Mouse (Mus musculus) forebrain, embryonic 12.5 days (tissue): Measurements from ENCODE around the gene Smarcal1. TPM values are rescaled to one million over a fixed set of nuclear protein-coding genes. Genes with fewer than 3 reads are reported as not detected.
A peak's percentile ranks its signal among the peaks of the same experiment; 100 is the strongest.

ENCODE experiments used
- ATAC-seq: fragments of 200-750 bp; cut with Nextera tagmentation; 2 replicates; pipeline ENCODE4 v1.8.0; 2017; ENCODE audit warnings: moderate TSS enrichment; ENCODE audit not compliant: low FRiP score
- H3K27ac ChIP-seq: fragments of 300-500 bp; sonication (generic); 2 replicates; pipeline ENCODE4 v1.5.1; 2016; ENCODE audit warnings: mild to moderate bottlenecking
- H3K27me3 ChIP-seq: fragments of 300-500 bp; sonication (generic); 2 replicates; pipeline ENCODE4 v1.6.1; 2016; ENCODE audit warnings: mild to moderate bottlenecking
- H3K36me3 ChIP-seq: fragments of 300-500 bp; sonication (generic); replicated peaks from 2 replicates; pipeline ENCODE4 v1.6.1; 2016; ENCODE audit warnings: mild to moderate bottlenecking
- H3K4me1 ChIP-seq: fragments of 300-500 bp; sonication (generic); 2 replicates; pipeline ENCODE4 v1.6.1; 2016
- H3K4me2 ChIP-seq: fragments of 300-500 bp; sonication (generic); 2 replicates; pipeline ENCODE4 v1.6.1; 2016; ENCODE audit warnings: mild to moderate bottlenecking, moderate library complexity
- H3K4me3 ChIP-seq: fragments of 300-500 bp; sonication (generic); replicated peaks from 2 replicates; pipeline ENCODE4 v1.5.1; 2016; ENCODE audit warnings: mild to moderate bottlenecking
- H3K9ac ChIP-seq: fragments of 300-500 bp; sonication (generic); 2 replicates; pipeline ENCODE4 v1.6.1; 2016; ENCODE audit warnings: mild to moderate bottlenecking
- H3K9me3 ChIP-seq: fragments of 300-500 bp; sonication (generic); 2 replicates; pipeline ENCODE4 v1.6.1; 2016
- WGBS: fragments of 180-500 bp; shearing (Covaris S2); methylation state at CpG from one replicate; pipeline ENCODE4 v1.1.7; 2016; 5-methylcytosine and 5-hydroxymethylcytosine counted together
- polyA plus RNA-seq: library from polyadenylated mRNA; unstranded; fragments of >200 nt; fragmentation: Nextera tagmentation; extraction: Ambion mirVana; gene quantifications from 2 replicates; pipeline ENCODE4 v1.2.1, GENCODE M21; 2016

Gene Smarcal1
- polyA plus RNA-seq, 1 experiment from 2014 or later = 31.7 TPM

DNA sequence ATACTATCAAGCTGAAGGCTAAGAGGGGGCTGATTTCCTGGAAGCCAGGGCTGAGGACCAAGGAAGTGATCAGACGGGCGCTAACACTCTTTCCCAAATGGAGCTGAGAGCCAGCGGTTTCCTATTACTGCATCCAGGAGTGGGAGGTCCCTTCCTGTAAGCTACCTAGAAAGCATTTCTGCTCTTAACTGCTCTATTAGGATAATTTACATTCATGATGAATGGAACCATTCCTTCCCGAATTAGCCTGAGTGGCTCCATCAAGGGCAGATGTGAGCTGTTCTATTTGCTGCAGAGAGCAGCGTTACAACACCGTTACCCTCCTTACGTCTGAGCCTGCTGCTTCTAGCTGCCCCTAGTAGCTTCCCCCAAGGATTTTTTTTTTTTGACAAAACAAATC lies 9.0 kb upstream of the Smarcal1 start:
- Histone ChIP-seq H3K9ac (no peak overlapping the region), H3K4me2 (no peak overlapping the region), H3K9me3 (no peaks in the 10 kb centered on the region), H3K27me3 (peaks cover 8% of the 10 kb centered on the region), H3K4me3 (no peak overlapping the region), H3K27ac (no peak overlapping the region), H3K4me1 (peaks cover 27% of the 10 kb centered on the region), H3K36me3 (no peaks in the 10 kb centered on the region)
- WGBS = 68% methylated on average over 7 of the region's 7 CpGs
- no peak for ATAC-seq

DNA sequence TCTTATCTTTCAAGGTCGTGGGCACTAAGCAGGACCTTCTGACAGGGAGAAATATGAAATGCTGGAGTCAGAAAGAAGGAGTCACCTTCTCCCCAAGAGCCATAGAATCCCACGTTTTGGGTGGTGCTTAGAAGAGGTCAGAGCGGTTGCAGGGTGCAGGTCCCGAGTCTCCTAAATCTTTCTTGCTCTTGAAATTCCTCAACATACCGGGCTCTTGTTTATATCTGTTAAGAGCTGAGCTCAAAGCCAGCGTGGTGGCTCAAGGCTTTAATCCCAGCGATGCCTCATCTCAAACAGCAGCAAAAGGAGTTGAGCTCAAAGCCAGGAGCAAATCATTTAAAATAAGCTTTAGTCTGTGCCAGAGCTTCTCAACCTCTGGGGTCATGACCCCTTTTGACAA lies 8.4 kb upstream of the Smarcal1 start:
- peaks cover 23% of the 10 kb centered on the region for H3K4me1 ChIP-seq

DNA sequence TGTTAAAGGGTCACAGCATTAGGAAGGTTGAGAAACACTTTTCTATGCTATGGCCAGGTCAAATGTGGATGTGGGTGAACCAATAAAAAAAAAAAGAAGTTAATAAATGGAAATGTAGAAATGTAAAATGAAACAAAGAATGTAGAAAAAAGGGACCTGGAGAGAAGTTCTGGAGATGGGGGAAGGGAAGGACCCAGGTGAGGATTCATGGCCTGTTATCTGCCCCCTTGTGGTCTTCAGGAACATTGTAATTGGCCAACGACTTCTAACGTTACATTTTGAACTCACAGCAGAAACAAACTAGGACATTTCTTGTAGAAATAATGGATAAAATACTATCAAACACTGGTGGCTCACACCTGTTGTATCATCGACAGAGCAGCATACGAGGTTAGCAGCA lies 7.9 kb upstream of the Smarcal1 start:
- H3K4me3 ChIP-seq = no peak overlapping the region
- no peaks in the 10 kb centered on the region for H3K9me3 ChIP-seq
- peaks cover 8% of the 10 kb centered on the region for H3K27me3 ChIP-seq
- peaks cover 23% of the 10 kb centered on the region for H3K4me1 ChIP-seq
- H3K36me3 ChIP-seq = no peaks in the 10 kb centered on the region
- no peak overlapping the region for H3K27ac ChIP-seq
- H3K4me2 ChIP-seq = no peak overlapping the region
- 54% methylated on average over 4 of the region's 4 CpGs for WGBS
- no peak overlapping the region for H3K9ac ChIP-seq
- no peak for ATAC-seq

More for the DNA sequence above, 8.4 kb upstream of the Smarcal1 start:
- WGBS = 63% methylated on average over 7 of the region's 7 CpGs
- peaks cover 8% of the 10 kb centered on the region for H3K27me3 ChIP-seq
- no peaks in the 10 kb centered on the region for H3K36me3 ChIP-seq
- ATAC-seq = no peak
- H3K9me3 ChIP-seq = no peaks in the 10 kb centered on the region
- no peak overlapping the region for H3K4me3 ChIP-seq
- no peak overlapping the region for H3K4me2 ChIP-seq
- H3K9ac ChIP-seq = no peak overlapping the region
- no peak overlapping the region for H3K27ac ChIP-seq

DNA sequence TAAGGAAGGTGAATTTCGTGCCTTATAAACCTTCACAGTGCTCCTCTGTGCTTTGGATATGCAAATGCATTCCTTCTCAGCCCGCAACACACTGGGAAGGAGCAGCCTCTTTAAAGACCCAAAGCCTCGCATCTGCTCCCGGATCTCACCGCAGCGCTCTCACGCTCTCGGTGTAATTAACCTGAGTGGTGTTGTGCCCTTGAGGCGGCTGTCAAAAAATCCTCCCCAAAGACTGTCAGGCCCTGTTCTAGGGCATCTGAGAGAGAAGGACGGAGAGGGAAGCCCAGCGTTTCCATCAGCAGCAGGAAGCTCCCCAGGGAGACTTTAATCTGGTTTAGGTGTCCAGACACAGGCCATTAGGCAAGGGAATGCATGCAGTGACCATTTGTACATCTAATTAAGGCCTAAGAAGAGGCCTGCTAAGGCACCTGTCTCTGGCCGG lies 5.5 kb upstream of the Smarcal1 start:
- Histone ChIP-seq H3K27ac (0 out of 2 replicates have a peak overlapping the region, but pooled peaks have one; percentile 26), H3K4me2 (peak overlapping the region; percentile 39), H3K4me3 (no peak overlapping the region; the same call in 1 of the 2 replicates), H3K4me1 (peaks cover 25% of the 10 kb centered on the region), H3K36me3 (no peaks in the 10 kb centered on the region), H3K9me3 (no peaks in the 10 kb centered on the region), H3K9ac (0 out of 2 replicates have a peak overlapping the region, but pooled peaks have one; percentile 21), H3K27me3 (peaks cover 8% of the 10 kb centered on the region)
- ATAC-seq = peak; percentile 13; the same call in 1 of the 2 replicates
- WGBS = under 1% methylated on average over 12 of the region's 12 CpGs

DNA sequence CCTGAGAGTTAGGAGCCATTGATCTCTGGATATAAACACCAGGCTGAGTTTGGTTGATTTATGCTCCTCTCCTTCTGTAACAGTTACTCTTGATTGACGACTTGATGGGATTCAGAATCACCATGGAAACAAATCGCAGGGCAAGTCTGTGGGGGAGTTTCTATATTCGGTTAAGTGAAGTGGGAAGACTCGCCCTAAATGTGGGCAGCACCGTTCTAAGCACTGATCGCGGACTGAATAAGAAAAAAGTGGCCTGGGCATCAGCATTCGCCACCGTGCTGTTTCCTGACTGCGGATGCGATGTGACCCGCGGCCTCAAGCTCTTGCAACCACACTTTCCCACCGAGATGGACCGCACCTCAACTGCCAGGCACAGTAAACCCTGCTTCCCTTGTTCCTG lies 4.7 kb upstream of the Smarcal1 start:
- Histone ChIP-seq H3K4me2 (peak overlapping the region; percentile 41), H3K4me1 (peaks cover 27% of the 10 kb centered on the region), H3K27me3 (peaks cover 8% of the 10 kb centered on the region), H3K36me3 (no peaks in the 10 kb centered on the region), H3K27ac (no peak overlapping the region), H3K9me3 (no peaks in the 10 kb centered on the region), H3K4me3 (no peak overlapping the region), H3K9ac (no peak overlapping the region)
- 37% methylated on average over 15 of the region's 15 CpGs for WGBS
- ATAC-seq = no peak

DNA sequence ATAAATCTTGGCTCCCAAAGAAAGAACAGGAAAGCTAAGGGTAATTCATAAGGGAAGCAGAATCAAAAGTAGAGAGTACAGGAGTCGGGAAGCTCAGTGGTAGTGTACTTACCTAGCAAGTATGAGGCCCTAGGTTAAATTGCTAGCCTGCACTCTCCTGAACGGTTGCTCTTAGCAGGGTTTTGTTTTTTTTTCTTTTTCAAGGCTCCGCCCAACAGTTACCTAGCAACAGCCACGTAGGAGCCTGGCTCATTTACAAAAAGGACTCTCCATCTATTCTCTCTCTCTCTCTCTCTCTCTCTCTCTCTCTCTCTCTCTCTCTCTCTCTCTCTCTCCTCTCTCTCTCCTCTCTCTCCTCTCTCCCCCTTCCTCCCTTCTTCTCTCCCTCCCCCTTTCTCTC lies 4.2 kb upstream of the Smarcal1 start:
- Histone ChIP-seq H3K27ac (no peak overlapping the region), H3K4me3 (no peak overlapping the region), H3K9me3 (no peaks in the 10 kb centered on the region), H3K9ac (no peak overlapping the region), H3K27me3 (peaks cover 8% of the 10 kb centered on the region), H3K4me2 (peak overlapping the region; percentile 41), H3K36me3 (no peaks in the 10 kb centered on the region), H3K4me1 (peaks cover 29% of the 10 kb centered on the region)
- no peak for ATAC-seq
- 23% methylated on average over 4 of the region's 4 CpGs for WGBS

DNA sequence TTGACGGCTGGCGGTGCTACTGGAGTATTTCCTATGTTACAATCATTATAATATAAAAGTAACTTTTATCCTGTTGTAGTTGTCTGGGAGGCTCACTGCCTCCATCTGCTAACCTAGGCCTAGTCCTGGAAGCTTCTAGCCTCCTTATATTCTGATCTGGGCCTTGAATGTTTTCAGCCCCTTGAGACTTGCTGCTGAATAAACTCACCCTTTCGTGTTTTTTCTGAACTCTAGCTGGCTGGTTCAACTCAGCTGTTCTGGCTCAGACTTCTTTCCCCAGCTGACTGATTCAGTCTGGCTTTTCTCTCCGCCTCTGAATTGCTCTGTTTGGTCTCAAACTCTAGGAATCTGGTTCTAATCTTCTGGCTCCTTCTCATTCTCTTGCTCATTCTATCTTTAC lies 855 bp downstream of the Smarcal1 start:
- no peak for ATAC-seq
- no peaks in the 10 kb centered on the region for H3K9me3 ChIP-seq
- peaks cover 21% of the 10 kb centered on the region for H3K4me1 ChIP-seq
- no peaks in the 10 kb centered on the region for H3K27me3 ChIP-seq
- H3K4me3 ChIP-seq = peak overlapping the region; percentile 71
- H3K27ac ChIP-seq = no peak overlapping the region
- H3K9ac ChIP-seq = peak overlapping the region; percentile 62
- 61% methylated on average over 4 of the region's 4 CpGs for whole genome bisulfite sequencing
- peaks cover 25% of the 10 kb centered on the region for H3K36me3 ChIP-seq
- H3K4me2 ChIP-seq = peak overlapping the region; percentile 56

DNA sequence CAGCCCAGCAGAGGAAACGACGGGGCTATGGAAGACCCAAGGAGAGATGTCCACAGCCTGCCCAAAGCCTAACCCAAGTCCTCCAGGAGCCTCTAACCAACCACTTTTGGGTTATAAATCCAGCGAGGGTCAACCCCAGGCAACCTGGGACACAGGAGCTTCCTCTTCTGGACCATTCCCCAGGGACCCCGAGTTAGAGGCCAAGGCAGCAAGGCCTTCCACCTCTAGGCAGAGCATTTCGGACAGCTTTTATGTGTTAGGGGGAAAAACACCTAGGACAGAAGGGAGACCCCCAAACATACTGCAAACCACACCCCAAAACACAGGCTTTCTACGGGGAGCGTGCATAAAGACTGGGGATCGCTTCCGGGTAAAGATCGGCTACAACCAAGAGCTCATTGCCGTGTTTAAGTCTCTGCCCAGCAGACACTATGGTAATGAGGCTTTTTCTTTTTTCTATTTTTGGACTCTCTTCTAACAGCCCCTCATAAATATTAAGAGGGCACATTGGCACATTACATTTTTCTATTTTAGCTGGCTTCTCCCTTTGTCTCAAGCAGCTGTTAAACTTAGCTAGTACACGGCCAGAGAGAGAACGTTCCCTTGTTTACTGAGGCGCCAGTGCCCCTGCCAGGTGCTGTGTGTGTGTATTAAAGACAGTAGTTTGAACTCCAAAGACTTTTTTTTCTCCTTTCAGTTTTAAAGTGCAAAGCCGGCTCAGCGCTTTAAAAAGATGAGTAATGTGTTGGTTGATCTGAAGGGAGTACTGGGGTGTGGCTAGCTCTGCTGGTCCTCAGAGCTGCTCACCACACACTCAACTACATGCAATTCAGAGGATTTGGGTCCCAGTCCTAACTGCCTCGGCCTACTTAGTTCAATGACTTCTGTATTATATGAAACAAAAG lies 3.2 kb downstream of the Smarcal1 start:
- H3K27ac ChIP-seq = no peak overlapping the region
- WGBS = 90% methylated on average over 17 of the region's 17 CpGs
- H3K4me2 ChIP-seq = no peak overlapping the region
- H3K4me3 ChIP-seq = no peak overlapping the region
- H3K36me3 ChIP-seq = peaks cover 37% of the 10 kb centered on the region
- H3K4me1 ChIP-seq = peaks cover 17% of the 10 kb centered on the region
- H3K9ac ChIP-seq = no peak overlapping the region
- no peaks in the 10 kb centered on the region for H3K9me3 ChIP-seq
- ATAC-seq = no peak
- no peaks in the 10 kb centered on the region for H3K27me3 ChIP-seq

DNA sequence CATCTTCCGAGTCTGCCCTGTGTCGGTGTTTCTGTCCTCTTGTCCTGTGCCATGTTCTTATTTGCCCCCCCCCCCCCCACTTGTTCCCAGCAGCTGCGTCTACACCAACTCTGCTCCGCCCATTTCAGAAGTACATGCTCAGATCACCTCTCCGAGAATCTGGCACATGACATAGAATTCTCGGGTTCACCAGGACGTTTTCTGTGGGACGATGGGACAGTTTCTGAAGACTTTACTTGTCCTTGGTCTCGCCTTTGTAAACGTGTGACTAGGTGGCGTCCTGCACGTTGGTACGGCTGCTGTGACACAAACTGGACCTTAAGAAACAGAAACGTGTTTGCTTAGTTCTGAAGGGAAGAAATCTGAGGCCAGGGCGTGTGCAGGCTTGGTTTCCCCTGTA lies 4.5 kb downstream of the Smarcal1 start:
- Histone ChIP-seq H3K27me3 (no peaks in the 10 kb centered on the region), H3K4me2 (no peak overlapping the region), H3K9ac (no peak overlapping the region), H3K9me3 (no peaks in the 10 kb centered on the region), H3K4me3 (no peak overlapping the region), H3K27ac (no peak overlapping the region), H3K36me3 (peaks cover 50% of the 10 kb centered on the region), H3K4me1 (peaks cover 15% of the 10 kb centered on the region)
- WGBS = 90% methylated on average over 15 of the region's 15 CpGs
- no peak for ATAC-seq

DNA sequence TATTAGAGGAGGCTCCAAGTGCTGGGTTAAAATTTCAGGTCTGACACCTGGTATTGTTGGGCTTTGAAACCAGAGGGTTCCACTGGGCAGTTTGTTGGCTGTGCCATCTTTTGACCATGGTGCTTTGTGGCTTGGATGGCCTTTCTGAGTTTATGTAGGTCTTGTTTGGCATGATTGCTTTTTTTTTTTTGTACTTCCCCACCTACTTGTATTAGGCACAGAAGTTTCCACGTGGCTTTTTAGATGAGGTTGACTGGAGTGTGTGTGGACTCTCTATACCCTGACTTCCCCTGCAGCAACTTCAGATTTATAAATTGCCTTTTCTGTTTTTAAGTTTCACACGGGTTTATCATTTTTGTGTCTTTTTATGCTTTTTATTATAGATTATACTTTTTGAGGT lies 5.7 kb downstream of the Smarcal1 start:
- Histone ChIP-seq H3K9me3 (no peaks in the 10 kb centered on the region), H3K27ac (no peak overlapping the region), H3K4me3 (no peak overlapping the region), H3K27me3 (no peaks in the 10 kb centered on the region), H3K4me1 (peaks cover 12% of the 10 kb centered on the region), H3K36me3 (peaks cover 60% of the 10 kb centered on the region), H3K9ac (no peak overlapping the region), H3K4me2 (no peak overlapping the region)
- 94% methylated on average over 2 of the region's 2 CpGs for WGBS
- ATAC-seq = no peak

DNA sequence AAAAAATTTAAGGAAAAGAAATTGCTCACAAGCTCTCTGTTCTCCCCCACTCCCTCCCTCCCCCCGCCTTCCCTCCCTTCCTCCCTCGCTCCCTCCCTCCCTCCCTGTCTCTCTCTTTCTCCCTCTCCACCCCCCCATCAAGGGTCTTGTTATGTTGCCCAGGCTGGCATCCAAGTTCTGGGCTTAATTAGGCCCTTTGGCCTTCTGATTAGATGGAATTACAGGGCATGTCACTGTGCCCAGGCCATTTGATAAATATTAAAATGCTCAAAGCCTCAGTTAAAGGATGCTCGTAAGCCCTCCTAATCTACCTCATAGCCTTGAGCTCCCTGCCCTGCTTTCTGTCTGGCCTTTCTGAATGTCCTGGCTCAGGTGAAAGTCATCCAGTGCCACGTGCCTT lies 7.6 kb downstream of the Smarcal1 start:
- no peak overlapping the region for H3K27ac ChIP-seq
- H3K9me3 ChIP-seq = no peaks in the 10 kb centered on the region
- H3K36me3 ChIP-seq = peaks cover 63% of the 10 kb centered on the region
- H3K4me3 ChIP-seq = no peak overlapping the region
- no peaks in the 10 kb centered on the region for H3K4me1 ChIP-seq
- no peak overlapping the region for H3K9ac ChIP-seq
- WGBS = 75% methylated on average over 4 of the region's 4 CpGs
- H3K4me2 ChIP-seq = no peak overlapping the region
- ATAC-seq = no peak
- no peaks in the 10 kb centered on the region for H3K27me3 ChIP-seq

DNA sequence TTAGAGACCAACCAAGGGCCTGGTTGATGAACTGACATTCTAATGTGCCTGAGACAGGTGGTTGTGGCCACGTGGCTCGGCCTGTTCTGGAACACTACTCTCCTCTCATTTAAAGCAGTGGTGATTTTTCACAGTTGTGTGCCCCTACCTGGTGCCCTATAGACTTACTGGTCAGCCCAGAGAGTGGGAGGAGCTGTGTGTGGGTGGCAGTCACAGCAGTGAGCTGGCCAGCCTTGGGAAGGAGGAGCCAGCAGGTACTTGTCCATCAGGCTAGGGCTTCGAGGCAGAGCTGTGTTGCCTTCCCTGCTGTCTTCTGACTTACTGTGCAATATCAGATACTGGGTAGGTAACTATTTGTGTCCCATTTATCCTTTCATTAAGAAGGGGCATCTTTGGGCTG lies 9.3 kb downstream of the Smarcal1 start:
- 89% methylated on average over 3 of the region's 3 CpGs for WGBS

More for the DNA sequence above, 9.3 kb downstream of the Smarcal1 start:
- H3K27me3 ChIP-seq = no peaks in the 10 kb centered on the region
- ATAC-seq = no peak
- no peaks in the 10 kb centered on the region for H3K4me1 ChIP-seq
- H3K27ac ChIP-seq = no peak overlapping the region
- no peak overlapping the region for H3K4me2 ChIP-seq
- H3K36me3 ChIP-seq = peaks cover 63% of the 10 kb centered on the region
- no peak overlapping the region for H3K4me3 ChIP-seq
- no peaks in the 10 kb centered on the region for H3K9me3 ChIP-seq
- no peak overlapping the region for H3K9ac ChIP-seq
